Mouse (Mus musculus): Measurements from ENCODE around the gene Ltbp1. TPM values are rescaled to one million over a fixed set of nuclear protein-coding genes. Genes with fewer than 3 reads are reported as not detected.

Ltbp1 gene
- total RNA-seq, 2 experiments from 2014 or later, result 66.6 to 69.0 TPM

GRCm38 (mm10) chr17:75374287-75375024 lies 369.1 kb downstream of the Ltbp1 start:
- intact Hi-C loops (cut with DNase I), result loop anchor here (5.0 kb wide), 2 partner anchors 88 to 367 kb away; partner anchors contain the start of gene Ltbp1
- no peak for DNase-seq

GRCm38 (mm10) chr17:75378256-75378871 lies 373.0 kb downstream of the Ltbp1 start:
- intact Hi-C loops (cut with DNase I), result no loop called here
- DNase-seq, result no peak

GRCm38 (mm10) chr17:75380167-75380566 lies 374.8 kb downstream of the Ltbp1 start:
- no peak for DNase-seq
- intact Hi-C loops (cut with DNase I), result loop anchor here (10.0 kb wide), 1 partner anchor 565 kb away; no protein-coding TSS in a partner anchor

GRCm38 (mm10) chr17:75388402-75388801 lies 383.0 kb downstream of the Ltbp1 start:
- intact Hi-C loops (cut with DNase I), result loop anchor here (10.0 kb wide), 1 partner anchor 574 kb away; no protein-coding TSS in a partner anchor
- no peak for DNase-seq

GRCm38 (mm10) chr17:75390142-75390541 lies 384.8 kb downstream of the Ltbp1 start:
- intact Hi-C loops (cut with DNase I), result no loop called here
- DNase-seq, result no peak

GRCm38 (mm10) chr17:75391429-75392192 lies 386.2 kb downstream of the Ltbp1 start:
- intact Hi-C loops (cut with DNase I), result no loop called here
- no peak for DNase-seq

GRCm38 (mm10) chr17:75406405-75406804 lies 401.0 kb downstream of the Ltbp1 start:
- intact Hi-C loops (cut with DNase I), result loop anchor here (10.0 kb wide), 2 partner anchors 128 to 208 kb away; no protein-coding TSS in a partner anchor
- peak; percentile 36 to 43 for DNase-seq

GRCm38 (mm10) chr17:75416861-75417260 lies 411.5 kb downstream of the Ltbp1 start:
- intact Hi-C loops (cut with DNase I), result no loop called here
- no peak for DNase-seq

GRCm38 (mm10) chr17:75434152-75434551 lies 428.8 kb downstream of the Ltbp1 start:
- intact Hi-C loops (cut with DNase I), result no loop called here
- no peak for DNase-seq

- DNase-seq, result no peak
- intact Hi-C loops (cut with DNase I), result loop anchor here (1.0 kb wide), 1 partner anchor 25 kb away; no protein-coding TSS in a partner anchor
Observed at GRCm38 (mm10) chr17:75434871-75435270, 429.5 kb downstream of the Ltbp1 start.

- intact Hi-C loops (cut with DNase I), result loop anchor here (1.0 kb wide), 1 partner anchor 25 kb away; no protein-coding TSS in a partner anchor
- peak; percentile 47 to 53 for DNase-seq
Observed at GRCm38 (mm10) chr17:75435599-75435998, 430.2 kb downstream of the Ltbp1 start, which contains the start of gene Rasgrp3. Rasgrp3 (plus strand) TSS chr17:75435896.

- intact Hi-C loops (cut with DNase I), result no loop called here
Observed at GRCm38 (mm10) chr17:75436095-75436494, 430.7 kb downstream of the Ltbp1 start.

GRCm38 (mm10) chr17:75436819-75437218 lies 431.5 kb downstream of the Ltbp1 start:
- no peak for DNase-seq
- intact Hi-C loops (cut with DNase I), result no loop called here

More at GRCm38 (mm10) chr17:75436095-75436494, 430.7 kb downstream of the Ltbp1 start:
- no peak for DNase-seq

- no peak for DNase-seq
- intact Hi-C loops (cut with DNase I), result no loop called here
Observed at GRCm38 (mm10) chr17:75437239-75437750, 431.9 kb downstream of the Ltbp1 start.

GRCm38 (mm10) chr17:75438162-75438561 lies 432.8 kb downstream of the Ltbp1 start:
- no peak for DNase-seq
- intact Hi-C loops (cut with DNase I), result no loop called here

GRCm38 (mm10) chr17:75439062-75439461 lies 433.7 kb downstream of the Ltbp1 start:
- intact Hi-C loops (cut with DNase I), result no loop called here
- DNase-seq, result no peak

- intact Hi-C loops (cut with DNase I), result no loop called here
- DNase-seq, result peak; percentile 40 to 42
Observed at GRCm38 (mm10) chr17:75440619-75441018, 435.3 kb downstream of the Ltbp1 start.

- DNase-seq, result no peak
- intact Hi-C loops (cut with DNase I), result no loop called here
Observed at GRCm38 (mm10) chr17:75441260-75441830, 436.0 kb downstream of the Ltbp1 start.

Measured in heart, postnatal 10 days (tissue).